Mouse (Mus musculus): ENCODE measurements around the gene Cpe. TPM values are rescaled to one million over a fixed set of nuclear protein-coding genes. Genes with fewer than 3 reads are reported as not detected.

Gene Cpe
- polyA plus RNA-seq, 1 experiment from 2014 or later: 775 TPM

DNA sequence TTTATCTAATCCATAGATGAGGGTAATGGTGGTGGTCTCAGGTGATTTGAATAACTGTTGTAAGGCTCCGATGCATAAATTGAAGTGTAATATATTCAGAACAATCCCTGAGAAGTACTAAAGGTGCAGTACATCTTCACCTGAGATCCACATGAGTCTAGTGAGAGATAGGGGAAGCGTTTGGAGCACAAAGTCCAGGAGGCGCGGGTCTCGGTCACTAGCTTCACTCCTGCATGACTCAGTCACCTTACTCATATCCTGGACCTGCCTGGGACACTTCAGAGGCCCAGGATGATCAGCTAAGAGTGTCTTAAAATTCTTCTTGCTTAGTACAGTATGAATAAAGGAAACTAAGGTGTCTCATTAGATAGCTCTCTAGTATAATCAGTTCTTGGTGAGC, 86.8 kb downstream of the Cpe start:
- Histone ChIP-seq H3K27me3 (replicated peaks) (no peaks in the 10 kb centered on the region), H3K27ac (replicated peaks) (no peak overlapping the region), H3K4me2 (no peak overlapping the region), H3K4me3 (replicated peaks) (no peak overlapping the region), H3K9me3 (replicated peaks) (no peaks in the 10 kb centered on the region), H3K4me1 (no peaks in the 10 kb centered on the region), H3K36me3 (peaks cover 71% of the 10 kb centered on the region), H3K9ac (replicated peaks) (no peak overlapping the region)
- no peak for ATAC-seq (ENCODE audit: low FRiP score)
- 98% methylated on average over 5 of the region's 5 CpGs for WGBS

DNA sequence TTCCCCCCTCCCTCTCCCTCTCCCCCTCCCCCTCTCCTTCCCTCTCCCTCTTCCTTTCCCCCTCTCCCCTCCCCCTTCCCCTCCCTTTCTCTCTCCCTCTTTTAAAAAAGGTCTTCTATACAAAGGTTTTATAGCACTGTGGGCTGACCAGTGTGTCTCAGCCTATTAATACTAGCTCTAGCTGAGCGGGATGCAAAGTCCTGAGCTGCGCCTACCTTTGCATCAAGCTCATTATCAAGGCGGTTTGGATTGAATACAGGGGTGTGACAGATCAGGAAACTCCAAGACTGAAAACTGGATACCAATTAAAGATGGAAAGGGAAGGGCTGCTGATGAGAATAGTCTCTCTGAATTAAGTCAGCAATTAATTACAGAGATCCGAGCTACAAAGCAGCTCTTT, 94.6 kb downstream of the Cpe start:
- no peaks in the 10 kb centered on the region for H3K27me3 ChIP-seq (replicated peaks)
- no peaks in the 10 kb centered on the region for H3K4me1 ChIP-seq
- H3K4me3 ChIP-seq (replicated peaks): no peak overlapping the region
- H3K4me2 ChIP-seq: no peak overlapping the region
- peaks cover 40% of the 10 kb centered on the region for H3K36me3 ChIP-seq
- ATAC-seq (ENCODE audit: low FRiP score): no peak
- H3K9ac ChIP-seq (replicated peaks): no peak overlapping the region
- WGBS: 56% methylated on average over 4 of the region's 4 CpGs
- no peak overlapping the region for H3K27ac ChIP-seq (replicated peaks)
- H3K9me3 ChIP-seq (replicated peaks): no peaks in the 10 kb centered on the region

DNA sequence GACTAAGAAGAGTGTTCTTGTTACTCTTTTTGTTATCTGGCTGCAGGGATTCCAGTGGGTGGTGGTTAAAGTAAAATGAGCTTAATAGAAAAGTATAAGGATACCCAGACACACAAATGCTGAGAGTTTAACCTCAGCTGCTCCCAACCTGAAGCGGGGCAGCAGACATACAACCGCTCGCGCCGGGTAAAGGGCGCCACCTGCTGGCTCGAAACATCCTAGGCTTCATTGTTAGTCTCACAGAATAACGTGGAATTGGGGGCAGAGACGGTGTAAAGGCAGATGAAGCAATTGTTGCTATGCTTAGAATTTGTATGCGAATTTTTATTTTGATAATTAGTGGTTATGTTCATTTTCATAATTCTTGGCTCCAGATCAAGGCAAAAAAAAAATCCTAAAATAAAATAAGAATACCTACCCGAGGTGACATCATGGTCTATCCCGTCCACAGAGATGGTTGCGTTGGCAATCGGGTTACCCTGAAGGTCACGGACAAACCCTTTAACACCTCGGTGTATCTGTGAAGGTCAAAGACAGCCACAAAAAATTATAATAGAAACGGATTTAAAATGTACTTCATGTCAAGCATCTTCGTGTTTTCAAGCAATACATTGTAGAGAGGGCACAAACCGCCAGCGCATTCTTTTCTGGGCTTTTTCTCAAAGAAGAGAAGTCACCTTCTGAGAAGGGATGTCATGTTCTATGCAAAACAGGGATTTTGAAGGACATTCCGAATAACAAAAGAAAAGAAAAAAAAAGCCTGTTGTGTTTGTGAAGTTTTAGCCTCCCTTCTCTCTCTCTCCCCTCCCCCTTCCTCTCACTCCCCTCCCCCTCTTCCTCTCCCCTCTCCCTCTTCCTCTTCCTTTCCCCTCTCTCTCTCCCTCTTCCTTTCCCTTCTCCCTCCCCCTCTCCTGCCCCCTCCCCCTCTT, 95.5 kb downstream of the Cpe start:
- Histone ChIP-seq H3K9ac (replicated peaks) (no peak overlapping the region), H3K27me3 (replicated peaks) (no peaks in the 10 kb centered on the region), H3K4me1 (no peaks in the 10 kb centered on the region), H3K4me2 (no peak overlapping the region), H3K9me3 (replicated peaks) (no peaks in the 10 kb centered on the region), H3K4me3 (replicated peaks) (no peak overlapping the region), H3K27ac (replicated peaks) (no peak overlapping the region), H3K36me3 (peaks cover 35% of the 10 kb centered on the region)
- peak; percentile 56; the same call in 1 of the 2 replicates for ATAC-seq (ENCODE audit: low FRiP score)
- WGBS: 40% methylated on average over 21 of the region's 21 CpGs

DNA sequence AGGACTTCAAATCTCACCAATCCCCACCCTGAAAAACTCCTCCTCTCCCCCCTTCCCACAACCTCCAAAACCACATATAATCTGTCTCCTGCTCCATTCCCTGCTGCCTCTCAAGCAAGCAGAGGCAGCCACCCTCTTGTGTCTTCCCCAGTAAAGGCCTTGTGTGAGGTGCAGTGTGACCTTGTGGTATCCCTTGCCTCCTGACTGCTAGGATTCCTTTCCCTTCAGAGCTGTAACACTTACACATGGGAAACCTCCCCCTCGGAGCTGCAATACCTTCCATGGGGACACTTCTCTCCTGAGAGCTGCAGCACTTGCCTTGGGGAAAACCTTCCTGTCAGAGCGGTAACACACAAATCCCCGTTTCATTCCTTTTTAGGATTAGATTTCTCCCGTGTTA, 96.5 kb downstream of the Cpe start:
- Histone ChIP-seq H3K4me2 (no peak overlapping the region), H3K9ac (replicated peaks) (no peak overlapping the region), H3K4me3 (replicated peaks) (no peak overlapping the region), H3K9me3 (replicated peaks) (no peaks in the 10 kb centered on the region), H3K27ac (replicated peaks) (no peak overlapping the region), H3K36me3 (peaks cover 35% of the 10 kb centered on the region), H3K4me1 (no peaks in the 10 kb centered on the region), H3K27me3 (replicated peaks) (no peaks in the 10 kb centered on the region)
- ATAC-seq (ENCODE audit: low FRiP score): no peak
- WGBS: 78% methylated on average over 4 of the region's 4 CpGs

DNA sequence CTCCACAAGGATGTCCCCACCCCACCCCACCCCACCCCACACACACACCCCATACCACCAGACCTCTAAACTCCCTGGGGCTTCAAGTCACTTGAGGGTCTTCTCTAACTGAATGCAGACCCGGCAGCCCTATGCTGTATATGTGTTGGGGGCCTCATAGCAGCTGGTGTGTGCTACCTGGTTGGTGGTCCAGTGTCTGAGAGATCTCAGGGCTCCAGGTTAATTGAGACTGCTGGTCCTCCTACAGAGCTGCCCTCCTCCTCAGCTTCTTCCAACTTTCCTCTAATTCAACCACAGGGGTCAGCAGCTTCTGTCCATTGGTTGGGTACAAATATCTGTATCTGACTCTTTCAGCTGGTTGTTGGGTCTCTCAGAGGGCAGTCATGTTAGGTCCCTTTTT, 102.4 kb downstream of the Cpe start:
- Histone ChIP-seq H3K9ac (replicated peaks) (no peak overlapping the region), H3K36me3 (peaks cover 27% of the 10 kb centered on the region), H3K27ac (replicated peaks) (no peak overlapping the region), H3K27me3 (replicated peaks) (no peaks in the 10 kb centered on the region), H3K4me1 (no peaks in the 10 kb centered on the region), H3K9me3 (replicated peaks) (no peaks in the 10 kb centered on the region), H3K4me2 (no peak overlapping the region), H3K4me3 (replicated peaks) (no peak overlapping the region)
- 91% methylated on average over 1 of the region's 1 CpGs for whole genome bisulfite sequencing
- ATAC-seq (ENCODE audit: low FRiP score): no peak

DNA sequence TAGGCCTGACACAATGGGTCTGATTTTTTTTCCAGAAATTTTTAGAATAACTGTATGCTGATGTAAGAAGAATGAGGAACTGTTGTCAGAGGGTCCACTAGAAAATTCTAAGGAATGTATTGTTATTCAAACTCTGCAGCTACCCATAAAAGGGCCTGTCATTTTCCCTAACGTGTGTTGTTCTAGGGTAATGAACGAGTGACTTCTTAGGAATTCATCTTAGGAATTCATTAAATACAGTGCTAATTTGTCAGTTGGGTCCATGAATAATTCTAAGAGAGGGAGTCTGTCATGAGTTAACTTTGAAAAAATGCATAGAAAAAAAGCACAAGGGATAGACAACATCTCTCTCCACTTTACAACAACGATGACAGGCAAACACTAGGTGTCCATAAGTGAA, 110.0 kb downstream of the Cpe start:
- no peaks in the 10 kb centered on the region for H3K9me3 ChIP-seq (replicated peaks)
- H3K4me2 ChIP-seq: no peak overlapping the region
- H3K4me3 ChIP-seq (replicated peaks): no peak overlapping the region
- no peak overlapping the region for H3K9ac ChIP-seq (replicated peaks)
- no peaks in the 10 kb centered on the region for H3K27me3 ChIP-seq (replicated peaks)
- 58% methylated on average over 3 of the region's 3 CpGs for WGBS
- H3K36me3 ChIP-seq: no peaks in the 10 kb centered on the region
- H3K4me1 ChIP-seq: no peaks in the 10 kb centered on the region
- H3K27ac ChIP-seq (replicated peaks): no peak overlapping the region
- no peak for ATAC-seq (ENCODE audit: low FRiP score)

DNA sequence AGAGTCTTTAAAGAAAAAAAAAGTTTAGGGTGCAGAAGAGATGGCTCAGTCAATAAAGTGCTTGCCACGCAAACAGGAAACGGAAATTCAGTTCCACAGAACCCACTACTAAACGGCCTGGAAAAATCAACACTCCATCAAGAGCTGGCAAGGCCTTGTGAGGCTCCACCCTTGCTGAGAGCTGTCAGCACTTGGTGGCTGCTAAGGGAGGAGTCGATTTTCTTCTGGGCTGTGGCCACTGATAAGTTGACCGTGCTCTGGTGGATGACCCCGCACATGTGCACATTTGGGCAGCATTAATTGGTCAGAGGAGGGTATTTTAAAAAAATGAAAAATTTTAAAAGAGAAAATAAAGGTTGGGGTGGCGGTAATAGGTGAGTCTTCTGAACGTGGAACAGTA, 114.6 kb downstream of the Cpe start:
- no peaks in the 10 kb centered on the region for H3K9me3 ChIP-seq (replicated peaks)
- no peaks in the 10 kb centered on the region for H3K27me3 ChIP-seq (replicated peaks)
- H3K9ac ChIP-seq (replicated peaks): no peak overlapping the region
- H3K36me3 ChIP-seq: no peaks in the 10 kb centered on the region
- H3K4me3 ChIP-seq (replicated peaks): no peak overlapping the region
- ATAC-seq (ENCODE audit: low FRiP score): no peak
- no peak overlapping the region for H3K27ac ChIP-seq (replicated peaks)
- WGBS: 82% methylated on average over 8 of the region's 8 CpGs
- H3K4me1 ChIP-seq: no peaks in the 10 kb centered on the region
- H3K4me2 ChIP-seq: no peak overlapping the region

DNA sequence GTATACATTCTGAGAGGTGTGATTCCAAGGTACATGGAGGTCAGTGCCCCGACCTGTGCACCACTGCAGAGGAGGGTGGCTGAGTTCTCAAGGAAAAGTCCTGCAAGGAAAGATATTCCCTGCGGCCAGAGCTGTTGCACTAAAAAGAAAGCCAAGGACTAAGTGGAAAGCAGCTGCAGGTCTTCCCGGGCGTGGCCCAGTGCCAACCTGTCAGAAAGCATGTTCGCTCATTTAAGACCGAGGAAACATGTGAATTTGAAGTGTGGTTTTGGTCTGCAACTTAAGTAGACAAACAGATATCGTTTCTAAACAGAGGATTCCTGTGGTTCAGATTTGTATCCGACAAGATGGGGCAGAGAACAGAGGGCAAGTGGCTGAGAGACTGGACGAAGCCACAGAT, 117.9 kb downstream of the Cpe start:
- no peak for ATAC-seq (ENCODE audit: low FRiP score)
- Histone ChIP-seq H3K27ac (replicated peaks) (no peak overlapping the region), H3K36me3 (no peaks in the 10 kb centered on the region), H3K9ac (replicated peaks) (no peak overlapping the region), H3K4me2 (no peak overlapping the region), H3K27me3 (replicated peaks) (no peaks in the 10 kb centered on the region), H3K9me3 (replicated peaks) (no peaks in the 10 kb centered on the region), H3K4me1 (no peaks in the 10 kb centered on the region), H3K4me3 (replicated peaks) (no peak overlapping the region)
- 94% methylated on average over 9 of the region's 9 CpGs for whole genome bisulfite sequencing

DNA sequence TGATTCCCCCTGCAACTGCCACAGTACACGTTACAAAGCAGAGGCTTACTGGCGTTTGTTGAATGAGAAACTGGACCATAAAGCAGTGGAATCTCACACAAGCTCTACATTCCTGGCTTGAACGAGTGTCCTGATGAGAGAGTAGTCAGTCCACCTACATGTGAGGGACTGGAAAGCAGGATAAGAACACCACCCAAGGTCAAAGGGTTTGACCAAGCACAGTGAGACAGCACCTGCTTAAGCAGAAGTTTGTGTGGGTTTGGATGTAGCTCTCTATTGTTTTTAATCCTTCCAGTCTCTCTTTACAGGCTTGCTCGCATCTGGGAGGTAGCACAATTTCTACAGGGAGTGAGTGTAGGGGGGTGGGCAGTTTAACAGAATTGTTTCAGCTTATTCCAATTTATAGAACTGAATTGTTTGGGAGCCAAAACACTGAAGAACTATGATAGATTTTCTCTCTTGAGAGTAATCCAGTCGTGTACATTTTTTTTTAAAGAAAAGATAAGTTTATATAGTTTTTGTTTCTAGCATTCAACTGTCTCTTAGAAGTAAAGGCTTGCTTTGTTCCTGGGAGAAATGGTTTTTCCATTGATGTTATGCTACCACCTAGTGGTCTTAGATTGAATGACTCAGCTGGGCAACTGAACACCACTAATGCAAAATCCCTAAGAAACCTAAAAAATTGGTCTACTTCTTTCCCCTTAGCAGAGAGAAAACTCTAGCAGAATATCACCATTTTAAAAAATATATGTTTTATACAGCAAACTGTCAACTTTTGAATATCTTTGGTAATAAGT, 144.6 kb downstream of the Cpe start:
- Histone ChIP-seq H3K9me3 (replicated peaks) (no peaks in the 10 kb centered on the region), H3K4me3 (replicated peaks) (no peak overlapping the region), H3K4me1 (no peaks in the 10 kb centered on the region), H3K36me3 (no peaks in the 10 kb centered on the region), H3K4me2 (no peak overlapping the region), H3K27ac (replicated peaks) (no peak overlapping the region), H3K27me3 (replicated peaks) (no peaks in the 10 kb centered on the region), H3K9ac (replicated peaks) (no peak overlapping the region)
- 19% methylated on average over 5 of the region's 5 CpGs for WGBS
- peak; percentile 86; the same call in 1 of the 2 replicates for ATAC-seq (ENCODE audit: low FRiP score)

DNA sequence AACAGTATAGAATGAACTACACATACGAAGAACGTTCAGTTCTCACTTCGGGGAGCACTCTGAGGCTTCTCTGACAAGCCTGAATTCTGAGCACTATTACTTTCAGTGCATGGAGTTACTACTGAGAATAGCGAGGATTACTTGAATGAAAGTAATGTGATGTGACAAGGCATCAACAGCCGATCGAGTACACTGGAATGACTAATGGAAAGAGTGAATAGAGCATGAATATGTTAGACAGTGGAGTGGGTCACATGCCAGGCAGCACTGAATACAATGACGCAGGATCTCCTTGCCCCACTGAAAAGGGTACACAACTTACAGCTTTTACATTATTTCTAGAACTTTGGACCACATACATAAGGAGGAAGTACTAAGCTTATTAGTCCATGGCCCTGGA, 149.4 kb downstream of the Cpe start:
- Histone ChIP-seq H3K9ac (replicated peaks) (no peak overlapping the region), H3K27ac (replicated peaks) (no peak overlapping the region), H3K9me3 (replicated peaks) (no peaks in the 10 kb centered on the region), H3K36me3 (no peaks in the 10 kb centered on the region), H3K4me3 (replicated peaks) (no peak overlapping the region), H3K27me3 (replicated peaks) (no peaks in the 10 kb centered on the region), H3K4me2 (no peak overlapping the region), H3K4me1 (no peaks in the 10 kb centered on the region)
- no peak for ATAC-seq (ENCODE audit: low FRiP score)
- WGBS: 89% methylated on average over 7 of the region's 7 CpGs
